ENCODE assay signal across 19 mouse cellular contexts in the genomic region with DNA sequence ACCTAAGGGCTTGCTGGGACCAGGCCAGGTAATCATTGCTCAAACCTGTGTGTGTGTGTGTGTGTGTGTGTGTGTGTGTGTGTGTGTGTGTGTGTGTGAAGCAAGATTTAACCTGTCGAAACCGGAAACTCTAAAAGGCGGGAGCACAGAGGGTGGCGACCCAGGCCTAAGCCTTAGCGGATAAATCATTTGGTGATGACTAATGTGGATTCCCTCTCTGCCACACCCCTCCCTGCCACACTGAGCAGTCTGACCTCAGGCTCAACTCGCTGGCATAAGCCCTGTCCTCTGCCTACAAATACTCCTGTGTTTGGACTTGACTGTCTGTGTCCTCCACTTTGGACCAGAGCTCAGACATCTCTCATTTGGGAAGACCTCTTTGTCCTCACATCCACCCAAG. TPM values are rescaled to one million over a fixed set of nuclear protein-coding genes. Genes with fewer than 3 reads are reported as not detected.
DNase-seq lines count a peak whose midpoint lies in the region; ATAC-seq lines count a peak whose summit lies in the region.
"Had no signal": no experiment of that assay in that cellular context is flagged by ENCODE, and none has a peak within 500 bp of the region (broad histone marks: within the 10 kb centered on the region; RNA-seq: fewer than 3 reads in every experiment).

No protein-coding gene starts in this region.

- no peak overlapping the region for H3K4me3 ChIP-seq in stomach, embryonic 16.5 days (replicated peaks; ENCODE audit: low read length)
- H3K4me3 ChIP-seq: limb, embryonic 13.5 days; neural tube, embryonic 15.5 days had no signal

- intact Hi-C loops in left cerebral cortex, postnatal 25 days (cut with DNase I) = no loop called here

- H3K27ac ChIP-seq in stomach, embryonic 16.5 days (ENCODE audit: low read length) = peak overlapping the region; percentile 62
- H3K27ac ChIP-seq: embryonic facial prominence, embryonic 13.5 days; limb, embryonic 13.5 days; neural tube, embryonic 15.5 days had no signal

- peak; percentile 66 for DNase-seq in adrenal gland, postnatal 14 days
- DNase-seq in adrenal gland, postnatal 4 days (ENCODE audit: low spot score in 2 of 2) = no peak
- DNase-seq in testis, postnatal 10 days (ENCODE audit: low spot score) = peak; percentile 41
- DNase-seq in testis, postnatal 14 days (ENCODE audit: low spot score) = no peak
- peak; percentile 94 for DNase-seq in R1 (ENCODE audit: low read depth, low spot score)
- no peak for DNase-seq in left cerebral cortex, postnatal 25 days (ENCODE audit: low spot score in 2 of 2)
- DNase-seq in right cerebral cortex, postnatal 36 days (ENCODE audit: low spot score in 2 of 2) = no peak
- DNase-seq: cerebellum, postnatal 10 days; gastrocnemius, postnatal 36 days; heart, postnatal 14 days; kidney, postnatal 14 days; lung, postnatal 14 days had no signal

- WGBS in stomach, embryonic 16.5 days = 37% methylated on average over 6 of the region's 6 CpGs

- H3K9me3 ChIP-seq in stomach, embryonic 16.5 days (replicated peaks; ENCODE audit: control insufficient read depth, low read length) = no peaks in the 10 kb centered on the region
- H3K9me3 ChIP-seq: embryonic facial prominence, embryonic 13.5 days; limb, embryonic 13.5 days; neural tube, embryonic 15.5 days had no signal

- H3K36me3 ChIP-seq in stomach, embryonic 16.5 days (ENCODE audit: control insufficient read depth, insufficient read depth, low read length) = peaks cover 7% of the 10 kb centered on the region; the same call in 1 of the 2 replicates

- peaks cover 22% of the 10 kb centered on the region for H3K4me1 ChIP-seq in stomach, embryonic 16.5 days (ENCODE audit: control insufficient read depth, insufficient read depth, low read length)

- no peak overlapping the region for H3K4me2 ChIP-seq in stomach, embryonic 16.5 days (ENCODE audit: low read depth, low read length)
- H3K4me2 ChIP-seq: embryonic facial prominence, embryonic 13.5 days; limb, embryonic 13.5 days; neural tube, embryonic 15.5 days had no signal

- no peaks in the 10 kb centered on the region for H3K27me3 ChIP-seq in stomach, embryonic 16.5 days (ENCODE audit: control insufficient read depth, insufficient read depth, low read length)
- H3K27me3 ChIP-seq: embryonic facial prominence, embryonic 13.5 days; limb, embryonic 13.5 days; neural tube, embryonic 15.5 days had no signal

- no peak overlapping the region for H3K9ac ChIP-seq in stomach, embryonic 16.5 days (ENCODE audit: low read length)
- H3K9ac ChIP-seq: embryonic facial prominence, embryonic 13.5 days; limb, embryonic 13.5 days; neural tube, embryonic 15.5 days had no signal

- peak; percentile 26; the same call in 1 of the 2 replicates for ATAC-seq in stomach, embryonic 16.5 days (ENCODE audit: insufficient read depth, low FRiP score)
- ATAC-seq: forebrain, embryonic 14.5 days; inflammation-experienced regulatory T-cells, adult 6 months; midbrain, embryonic 16.5 days had no signal

RNA-seq across cellular contexts. Expression of gene Capns1, which starts 2.4 kb away (rescaled TPM):
- 526 and 534 TPM in 2 replicates for total RNA-seq in adrenal gland, postnatal 14 days (2021)
- 100 to 1,000 TPM; 418 to 431 TPM for total RNA-seq in adrenal gland, postnatal 4 days (2021)
- 90.0 and 98.5 TPM in 2 replicates for polyA plus RNA-seq in stomach, embryonic 16.5 days (2015; fragmentation: Nextera tagmentation; extraction: Ambion mirVana)
- 100 to 1,000 TPM; 180 to 183 TPM for total RNA-seq in left cerebral cortex, postnatal 25 days (2021)

RNA-seq across cellular contexts. Expression of gene Cox7a1, which starts 12.2 kb away (rescaled TPM):
- total RNA-seq in adrenal gland, postnatal 14 days (2021) = 1,359 and 1,375 TPM in 2 replicates
- total RNA-seq in adrenal gland, postnatal 4 days (2021) = 100 to 1,000 TPM; 176 to 250 TPM
- polyA plus RNA-seq in stomach, embryonic 16.5 days (2015; fragmentation: Nextera tagmentation; extraction: Ambion mirVana) = 12.8 and 25.0 TPM in 2 replicates
- total RNA-seq in left cerebral cortex, postnatal 25 days (2021) = 1 to 10 TPM; 5.5 to 6.0 TPM

RNA-seq across cellular contexts. Expression of gene Zfp146, which starts 26.6 kb away (rescaled TPM):
- total RNA-seq in adrenal gland, postnatal 14 days (2021) = 57.8 and 63.1 TPM in 2 replicates
- 10 to 100 TPM; 77.4 to 83.3 TPM for total RNA-seq in adrenal gland, postnatal 4 days (2021)
- 12.2 and 12.6 TPM in 2 replicates for polyA plus RNA-seq in stomach, embryonic 16.5 days (2015; fragmentation: Nextera tagmentation; extraction: Ambion mirVana)
- total RNA-seq in left cerebral cortex, postnatal 25 days (2021) = 10 to 100 TPM; 48.5 to 49.7 TPM

RNA-seq across cellular contexts. Expression of gene Polr2i, which starts 35.6 kb away (rescaled TPM):
- total RNA-seq in adrenal gland, postnatal 14 days (2021) = 95.5 and 99.4 TPM in 2 replicates
- 10 to 100 TPM; 82.1 to 84.3 TPM for total RNA-seq in adrenal gland, postnatal 4 days (2021)
- 111 and 116 TPM in 2 replicates for polyA plus RNA-seq in stomach, embryonic 16.5 days (2015; fragmentation: Nextera tagmentation; extraction: Ambion mirVana)
- 10 to 100 TPM; 57.6 to 59.5 TPM for total RNA-seq in left cerebral cortex, postnatal 25 days (2021)

RNA-seq across cellular contexts. Expression of gene Tbcb, which starts 35.9 kb away (rescaled TPM):
- total RNA-seq in adrenal gland, postnatal 14 days (2021) = 67.7 and 75.4 TPM in 2 replicates
- 10 to 100 TPM; 84.3 to 85.1 TPM for total RNA-seq in adrenal gland, postnatal 4 days (2021)
- polyA plus RNA-seq in stomach, embryonic 16.5 days (2015; fragmentation: Nextera tagmentation; extraction: Ambion mirVana) = 148 and 151 TPM in 2 replicates
- 100 to 1,000 TPM; 130 to 143 TPM for total RNA-seq in left cerebral cortex, postnatal 25 days (2021)

Comparison
In these comparisons a context has a peak if more than half of its experiments do, and no peak if none do; other contexts are left out.
1. DNase-seq: peak in adrenal gland, postnatal 14 days (single experiment), testis, postnatal 10 days (single experiment) and R1 (single experiment); none in adrenal gland, postnatal 4 days (0 of 2), testis, postnatal 14 days (single experiment), left cerebral cortex, postnatal 25 days (0 of 2) and right cerebral cortex, postnatal 36 days (0 of 2).
2. RNA of gene Cox7a1, which starts 12.2 kb away (total RNA-seq): 1,359 to 1,375 TPM in adrenal gland, postnatal 14 days and 176 to 250 TPM in adrenal gland, postnatal 4 days; 5.5 to 6.0 TPM in left cerebral cortex, postnatal 25 days; every median in the first group is over 10 times any median in the second.